Mouse (Mus musculus) forebrain, embryonic 10.5 days (tissue): ENCODE data around the gene Eml1. TPM values are rescaled to one million over a fixed set of nuclear protein-coding genes. Genes with fewer than 3 reads are reported as not detected.

Source experiments
- DNase-seq: peaks from one replicate; pipeline ENCODE4 v3.0.0-alpha.2; 2017; ENCODE audit warnings: low spot score; ENCODE audit errors: extremely low spot score
- H3K27ac ChIP-seq: fragments of 300-500 bp; sonication (generic); 2 replicates; pipeline ENCODE4 v1.5.1; 2016; ENCODE audit warnings: mild to moderate bottlenecking
- H3K27me3 ChIP-seq: fragments of 300-500 bp; sonication (generic); 2 replicates; pipeline ENCODE4 v1.6.1; 2016; ENCODE audit warnings: mild to moderate bottlenecking; ENCODE audit not compliant: poor library complexity, severe bottlenecking
- H3K36me3 ChIP-seq: fragments of 300-500 bp; sonication (generic); replicated peaks from 2 replicates; pipeline ENCODE4 v1.6.1; 2016; ENCODE audit warnings: mild to moderate bottlenecking, moderate library complexity
- H3K4me1 ChIP-seq: fragments of 300-500 bp; sonication (generic); 2 replicates; pipeline ENCODE4 v1.6.1; 2016
- H3K4me3 ChIP-seq: fragments of 300-500 bp; sonication (generic); 2 replicates; pipeline ENCODE4 v1.5.1; 2016; ENCODE audit warnings: mild to moderate bottlenecking, moderate library complexity
- H3K9me3 ChIP-seq: fragments of 300-500 bp; sonication (generic); 2 replicates; pipeline ENCODE4 v1.6.1; 2016; ENCODE audit warnings: mild to moderate bottlenecking, moderate library complexity
- WGBS: fragments of 180-500 bp; shearing (Covaris S2); methylation state at CpG from one replicate; pipeline ENCODE4 v1.1.7; 2016; 5-methylcytosine and 5-hydroxymethylcytosine counted together
- polyA plus RNA-seq: library from polyadenylated mRNA; unstranded; fragments of >200 nt; fragmentation: Nextera tagmentation; extraction: Ambion mirVana; gene quantifications from 2 replicates; pipeline ENCODE4 v1.2.1, GENCODE M21; 2016

Eml1 gene
- polyA plus RNA-seq, 1 experiment from 2014 or later: 95.1 TPM

GRCm38 (mm10) chr12:108452151-108452874, 81.6 kb downstream of the Eml1 start:
- H3K4me1 ChIP-seq: peaks cover 13% of the 10 kb centered on the region
- H3K4me3 ChIP-seq: no peak overlapping the region
- H3K27me3 ChIP-seq: no peaks in the 10 kb centered on the region
- DNase-seq: no peak
- H3K36me3 ChIP-seq: peaks cover 12% of the 10 kb centered on the region
- no peaks in the 10 kb centered on the region for H3K9me3 ChIP-seq
- WGBS: 65% methylated on average over 16 of the region's 16 CpGs
- H3K27ac ChIP-seq: peak overlapping the region; percentile 21; the same call in 1 of the 2 replicates

GRCm38 (mm10) chr12:108453561-108454044, 82.8 kb downstream of the Eml1 start:
- Histone ChIP-seq H3K9me3 (no peaks in the 10 kb centered on the region; the same call in 1 of the 2 replicates), H3K27me3 (no peaks in the 10 kb centered on the region), H3K27ac (0 out of 2 replicates have a peak overlapping the region, but pooled peaks have one; percentile 2), H3K4me1 (peaks cover 13% of the 10 kb centered on the region), H3K36me3 (peaks cover 25% of the 10 kb centered on the region), H3K4me3 (no peak overlapping the region)
- 88% methylated on average over 8 of the region's 8 CpGs for WGBS
- no peak for DNase-seq

GRCm38 (mm10) chr12:108455004-108455403, 84.2 kb downstream of the Eml1 start:
- Histone ChIP-seq H3K9me3 (no peaks in the 10 kb centered on the region; the same call in 1 of the 2 replicates), H3K27ac (no peak overlapping the region), H3K27me3 (no peaks in the 10 kb centered on the region), H3K36me3 (peaks cover 33% of the 10 kb centered on the region), H3K4me3 (no peak overlapping the region), H3K4me1 (peaks cover 13% of the 10 kb centered on the region)
- 90% methylated on average over 4 of the region's 4 CpGs for WGBS
- no peak for DNase-seq

GRCm38 (mm10) chr12:108472898-108473297, 102.1 kb downstream of the Eml1 start:
- H3K27me3 ChIP-seq: no peaks in the 10 kb centered on the region
- 93% methylated on average over 1 of the region's 1 CpGs for WGBS
- H3K27ac ChIP-seq: no peak overlapping the region
- H3K36me3 ChIP-seq: peaks cover 67% of the 10 kb centered on the region
- no peak overlapping the region for H3K4me3 ChIP-seq
- H3K9me3 ChIP-seq: no peaks in the 10 kb centered on the region
- H3K4me1 ChIP-seq: peaks cover 4% of the 10 kb centered on the region; the same call in 1 of the 2 replicates
- DNase-seq: no peak

GRCm38 (mm10) chr12:108474440-108474839, 103.7 kb downstream of the Eml1 start:
- DNase-seq: no peak
- Histone ChIP-seq H3K27ac (no peak overlapping the region), H3K36me3 (peaks cover 57% of the 10 kb centered on the region)

GRCm38 (mm10) chr12:108478714-108479113, 108.0 kb downstream of the Eml1 start:
- no peak overlapping the region for H3K4me3 ChIP-seq
- DNase-seq: no peak
- H3K9me3 ChIP-seq: no peaks in the 10 kb centered on the region
- 82% methylated on average over 5 of the region's 5 CpGs for WGBS
- H3K27me3 ChIP-seq: no peaks in the 10 kb centered on the region
- H3K4me1 ChIP-seq: peaks cover 53% of the 10 kb centered on the region
- peaks cover 35% of the 10 kb centered on the region for H3K36me3 ChIP-seq
- no peak overlapping the region for H3K27ac ChIP-seq

More at GRCm38 (mm10) chr12:108474440-108474839, 103.7 kb downstream of the Eml1 start:
- Histone ChIP-seq H3K27me3 (no peaks in the 10 kb centered on the region), H3K4me1 (peaks cover 14% of the 10 kb centered on the region), H3K4me3 (no peak overlapping the region), H3K9me3 (no peaks in the 10 kb centered on the region)
- 85% methylated on average over 3 of the region's 3 CpGs for WGBS

- Histone ChIP-seq H3K4me1 (peaks cover 61% of the 10 kb centered on the region), H3K27ac (peak overlapping the region; percentile 66; the same call in 1 of the 2 replicates), H3K36me3 (peaks cover 25% of the 10 kb centered on the region), H3K27me3 (no peaks in the 10 kb centered on the region), H3K9me3 (no peaks in the 10 kb centered on the region), H3K4me3 (peak overlapping the region; percentile 19; the same call in 1 of the 2 replicates)
- WGBS: 6% methylated on average over 9 of the region's 9 CpGs
- no peak for DNase-seq
Observed at GRCm38 (mm10) chr12:108480704-108481365, 110.1 kb downstream of the Eml1 start.

GRCm38 (mm10) chr12:108489076-108489475, 118.3 kb downstream of the Eml1 start:
- no peak overlapping the region for H3K4me3 ChIP-seq
- no peak for DNase-seq
- 88% methylated on average over 5 of the region's 5 CpGs for WGBS
- no peak overlapping the region for H3K27ac ChIP-seq
- peaks cover 24% of the 10 kb centered on the region; the same call in 1 of the 2 replicates for H3K36me3 ChIP-seq
- H3K9me3 ChIP-seq: no peaks in the 10 kb centered on the region
- H3K27me3 ChIP-seq: no peaks in the 10 kb centered on the region
- peaks cover 39% of the 10 kb centered on the region for H3K4me1 ChIP-seq

GRCm38 (mm10) chr12:108489741-108490140, 119.0 kb downstream of the Eml1 start:
- Histone ChIP-seq H3K36me3 (peaks cover 23% of the 10 kb centered on the region; the same call in 1 of the 2 replicates), H3K4me3 (no peak overlapping the region), H3K9me3 (no peaks in the 10 kb centered on the region), H3K27ac (no peak overlapping the region), H3K4me1 (peaks cover 40% of the 10 kb centered on the region), H3K27me3 (no peaks in the 10 kb centered on the region)
- 67% methylated on average over 2 of the region's 2 CpGs for WGBS
- no peak for DNase-seq

- WGBS: 89% methylated on average over 6 of the region's 6 CpGs
- H3K9me3 ChIP-seq: no peaks in the 10 kb centered on the region
- no peaks in the 10 kb centered on the region for H3K27me3 ChIP-seq
- no peak for DNase-seq
- peaks cover 45% of the 10 kb centered on the region for H3K4me1 ChIP-seq
- H3K27ac ChIP-seq: 0 out of 2 replicates have a peak overlapping the region, but pooled peaks have one; percentile 15
- no peak overlapping the region for H3K4me3 ChIP-seq
- peaks cover 19% of the 10 kb centered on the region; the same call in 1 of the 2 replicates for H3K36me3 ChIP-seq
Observed at GRCm38 (mm10) chr12:108490336-108490735, 119.6 kb downstream of the Eml1 start.

- H3K27me3 ChIP-seq: no peaks in the 10 kb centered on the region
- H3K27ac ChIP-seq: no peak overlapping the region
- peak; percentile 44 for DNase-seq
- H3K4me1 ChIP-seq: peaks cover 51% of the 10 kb centered on the region
- H3K9me3 ChIP-seq: no peaks in the 10 kb centered on the region
- H3K36me3 ChIP-seq: peaks cover 17% of the 10 kb centered on the region; the same call in 1 of the 2 replicates
- H3K4me3 ChIP-seq: no peak overlapping the region
- WGBS: 65% methylated on average over 7 of the region's 7 CpGs
Observed at GRCm38 (mm10) chr12:108490954-108491353, 120.2 kb downstream of the Eml1 start.

- 28% methylated on average over 4 of the region's 4 CpGs for WGBS
- peaks cover 46% of the 10 kb centered on the region for H3K4me1 ChIP-seq
Observed at GRCm38 (mm10) chr12:108494011-108494541, 123.3 kb downstream of the Eml1 start.

More at GRCm38 (mm10) chr12:108494011-108494541, 123.3 kb downstream of the Eml1 start:
- Histone ChIP-seq H3K27ac (no peak overlapping the region), H3K9me3 (no peaks in the 10 kb centered on the region), H3K36me3 (peaks cover 25% of the 10 kb centered on the region), H3K27me3 (no peaks in the 10 kb centered on the region), H3K4me3 (no peak overlapping the region)
- DNase-seq: no peak
